Comparison of ENCODE assay signal across 11 mouse cellular contexts in genomic region chrX:13244588-13244987, GRCm38 (mm10). TPM values are rescaled to one million over a fixed set of nuclear protein-coding genes. Genes with fewer than 3 reads are reported as not detected.
DNase-seq lines count a peak whose midpoint lies in the region; ATAC-seq and TF ChIP-seq lines count a peak whose summit lies in the region.
"Had no signal": no experiment of that assay in that cellular context is flagged by ENCODE, and none has a peak within 500 bp of the region (broad histone marks: within the 10 kb centered on the region; RNA-seq: fewer than 3 reads in every experiment).

No protein-coding gene starts in this region.

- ATAC-seq in hindbrain, embryonic 15.5 days (ENCODE audit: low FRiP score, low read depth), result no peak
- no peak for ATAC-seq in hindbrain, embryonic 11.5 days (ENCODE audit: low FRiP score)
- ATAC-seq in liver, embryonic 14.5 days (ENCODE audit: insufficient read depth), result peak; percentile 38

- no peak overlapping the region for H3K4me2 ChIP-seq in hindbrain, embryonic 15.5 days
- H3K4me2 ChIP-seq in hindbrain, embryonic 11.5 days (replicated peaks; ENCODE audit: low read depth, low read length), result no peak overlapping the region
- peak overlapping the region; percentile 18; the same call in 1 of the 2 replicates for H3K4me2 ChIP-seq in liver, embryonic 14.5 days (ENCODE audit: low read depth)

- H3K4me1 ChIP-seq in hindbrain, embryonic 15.5 days (replicated peaks), result peaks cover 10% of the 10 kb centered on the region
- H3K4me1 ChIP-seq in hindbrain, embryonic 11.5 days (replicated peaks; ENCODE audit: control insufficient read depth, insufficient read depth, low read length), result no peaks in the 10 kb centered on the region
- H3K4me1 ChIP-seq in MEL (ENCODE audit: control insufficient read depth in 1 of 2, insufficient read depth in 2 of 2, low read length in 2 of 2), result peaks cover 7 to 27% of the 10 kb centered on the region in 2 experiments
- peaks cover 0 to 13% of the 10 kb centered on the region in 2 experiments; a peak in 2 of 4 replicates for H3K4me1 ChIP-seq in liver, embryonic 14.5 days (replicated peaks; ENCODE audit: control insufficient read depth in 2 of 2, insufficient read depth in 2 of 2, low read length in 1 of 2)

- 0 out of 2 replicates have a peak, but pooled peaks cover 10% of the 10 kb centered on the region for H3K27me3 ChIP-seq in hindbrain, embryonic 15.5 days
- H3K27me3 ChIP-seq in hindbrain, embryonic 11.5 days (ENCODE audit: control insufficient read depth, insufficient read depth, low read length), result peaks cover 6% of the 10 kb centered on the region; the same call in 1 of the 2 replicates
- no peaks in the 10 kb centered on the region for H3K27me3 ChIP-seq in MEL (ENCODE audit: control insufficient read depth in 1 of 2, insufficient read depth in 2 of 2, low read length in 2 of 2)
- H3K27me3 ChIP-seq in liver, embryonic 14.5 days (ENCODE audit: control insufficient read depth, insufficient read depth, low read length), result no peaks in the 10 kb centered on the region
- H3K27me3 ChIP-seq: CH12.LX had no signal

- peaks cover 15% of the 10 kb centered on the region; the same call in 1 of the 2 replicates for H3K79me2 ChIP-seq in MEL (ENCODE audit: control insufficient read depth, insufficient read depth, low read length, poor library complexity)

- intact Hi-C loops in gastrocnemius, postnatal 36 days (cut with DNase I), result no loop called here

- no peak for TF ChIP-seq POLR2A in MEL (IDR thresholded peaks at IDR 0.05; ENCODE audit: control insufficient read depth in 1 of 2, insufficient read depth in 1 of 2, low read depth in 1 of 2, low read length in 2 of 2, poor library complexity in 1 of 2)

- TF ChIP-seq CTCF in MEL (IDR thresholded peaks at IDR 0.05 in 2 of 3, conservative IDR thresholded peaks at IDR 0.05 in 1 of 3; ENCODE audit: control insufficient read depth in 1 of 3, insufficient read depth in 1 of 3, low read depth in 2 of 3, low read length in 3 of 3, poor library complexity in 1 of 3, severe bottlenecking in 1 of 3), result no peak
- no peak for TF ChIP-seq CTCF in liver, embryonic 14.5 days (IDR thresholded peaks at IDR 0.05; ENCODE audit: low read depth)

- no peak overlapping the region for H3K9ac ChIP-seq in hindbrain, embryonic 15.5 days
- no peak overlapping the region for H3K9ac ChIP-seq in hindbrain, embryonic 11.5 days (ENCODE audit: low read depth, low read length)
- H3K9ac ChIP-seq in MEL (ENCODE audit: control insufficient read depth, low read depth, low read length, poor library complexity, severe bottlenecking), result peak overlapping the region; percentile 95
- no peak overlapping the region for H3K9ac ChIP-seq in liver, embryonic 14.5 days (replicated peaks)

- no peak overlapping the region for H3K4me3 ChIP-seq in hindbrain, embryonic 15.5 days
- no peak overlapping the region for H3K4me3 ChIP-seq in hindbrain, embryonic 11.5 days (ENCODE audit: low read depth, low read length)
- peak overlapping the region; percentile 32 to 69 for H3K4me3 ChIP-seq in MEL (ENCODE audit: control insufficient read depth in 1 of 2, insufficient read depth in 1 of 2, low read depth in 2 of 2, low read length in 2 of 2)
- H3K4me3 ChIP-seq in liver, embryonic 14.5 days (ENCODE audit: insufficient read depth in 1 of 2, low read depth in 2 of 2, low read length in 2 of 2), result no peak overlapping the region

- H3K27ac ChIP-seq in hindbrain, embryonic 15.5 days (replicated peaks), result peak overlapping the region; percentile 97; the same call in 1 of the 2 replicates
- H3K27ac ChIP-seq in hindbrain, embryonic 11.5 days (ENCODE audit: low read depth, low read length), result no peak overlapping the region
- peak overlapping the region; percentile 41 for H3K27ac ChIP-seq in MEL (ENCODE audit: control insufficient read depth, low read depth, low read length)
- H3K27ac ChIP-seq in liver, embryonic 14.5 days, result no peak overlapping the region

- H3K9me3 ChIP-seq in hindbrain, embryonic 15.5 days, result no peaks in the 10 kb centered on the region
- H3K9me3 ChIP-seq in hindbrain, embryonic 11.5 days (ENCODE audit: control insufficient read depth, low read length), result no peaks in the 10 kb centered on the region
- H3K9me3 ChIP-seq in MEL (replicated peaks; ENCODE audit: insufficient read depth, low read length), result no peaks in the 10 kb centered on the region
- no peaks in the 10 kb centered on the region for H3K9me3 ChIP-seq in liver, embryonic 14.5 days (ENCODE audit: control insufficient read depth, low read length)

- TF ChIP-seq RAD21 in MEL (IDR thresholded peaks at IDR 0.05; ENCODE audit: low read depth, low read length), result no peak

- no peak for DNase-seq in hindbrain, embryonic 11.5 days (ENCODE audit: low spot score)
- no peak for DNase-seq in MEL (ENCODE audit: low read depth, low spot score)
- DNase-seq in kidney, adult 18-20 months, result peak; percentile 30
- no peak for DNase-seq in liver, embryonic 14.5 days (ENCODE audit: low read depth in 3 of 3, low spot score in 3 of 3)
- no peak for DNase-seq in embryo, embryonic 11 days
- no peak for DNase-seq in gastrocnemius, adult 8-10 months (ENCODE audit: low spot score in 2 of 2)
- no peak for DNase-seq in gastrocnemius, postnatal 36 days
- DNase-seq: lung, adult 2 months; right cerebral cortex, postnatal 14 days had no signal

- no peaks in the 10 kb centered on the region for H3K36me3 ChIP-seq in hindbrain, embryonic 15.5 days
- no peaks in the 10 kb centered on the region for H3K36me3 ChIP-seq in hindbrain, embryonic 11.5 days (ENCODE audit: control insufficient read depth, insufficient read depth, low read length)
- H3K36me3 ChIP-seq in MEL (ENCODE audit: control insufficient read depth in 1 of 2, insufficient read depth in 2 of 2, low read length in 2 of 2), result peaks cover 0 to 19% of the 10 kb centered on the region in 2 experiments; a peak in 2 of 4 replicates
- H3K36me3 ChIP-seq in liver, embryonic 14.5 days (replicated peaks; ENCODE audit: control insufficient read depth, insufficient read depth, low read depth), result no peaks in the 10 kb centered on the region

- no peak for TF ChIP-seq EP300 in MEL (IDR thresholded peaks at IDR 0.05; ENCODE audit: low read depth in 1 of 2, low read length in 2 of 2)
- no peak for TF ChIP-seq EP300 in liver, embryonic 14.5 days (IDR thresholded peaks at IDR 0.05; ENCODE audit: low read depth)

TF ChIP-seq in MEL, 35 proteins besides CTCF, POLR2A, EP300 and RAD21:
- TF ChIP-seq MXI1 (IDR thresholded peaks at IDR 0.05; ENCODE audit: low read depth, low read length), result no peak
- TF ChIP-seq MAFK (IDR thresholded peaks at IDR 0.05; ENCODE audit: borderline replicate concordance, low read depth, low read length), result no peak
- 0 out of 2 replicates have a peak, but pooled peaks have one; percentile 32 for TF ChIP-seq ZNF384 (IDR thresholded peaks at IDR 0.05; ENCODE audit: low read depth, low read length)
- TF ChIP-seq E2F4 (IDR thresholded peaks at IDR 0.05; ENCODE audit: borderline replicate concordance, low read depth, low read length), result no peak
- 0 out of 2 replicates have a peak, but pooled peaks have one; percentile 6 for TF ChIP-seq SIN3A (IDR thresholded peaks at IDR 0.05; ENCODE audit: low read length)

RNA-seq across cellular contexts. Expression of gene Ddx3x, which starts 36.2 kb away (rescaled TPM):
- polyA plus RNA-seq in hindbrain, embryonic 15.5 days (2015; fragmentation: Nextera tagmentation; extraction: Ambion mirVana), result 95.5 and 96.6 TPM in 2 replicates
- polyA plus RNA-seq in hindbrain, embryonic 11.5 days (2014; fragmentation: Nextera tagmentation; extraction: Ambion mirVana), result 177 and 200 TPM in 2 replicates
- total RNA-seq in MEL (2012; rRNA removed), result 262 and 275 TPM in 2 replicates
- polyA plus RNA-seq in MEL (2012; ENCODE audit: insufficient read depth in 1 of 2, insufficient read length in 2 of 2, low read depth in 1 of 2, low replicate concordance in 2 of 2, missing spikeins in 1 of 2), result 100 to 1,000 TPM; 146 to 267 TPM
- polyA plus RNA-seq in liver, embryonic 14.5 days (2012; rRNA removed), result 24.3 and 34.5 TPM in 2 replicates
- 54.5 and 71.8 TPM in 2 replicates for polyA plus RNA-seq in liver, embryonic 14.5 days (2014; fragmentation: Nextera tagmentation; extraction: Ambion mirVana)
- 100 to 1,000 TPM; 130 to 209 (median 160) TPM for total RNA-seq in gastrocnemius, adult 8-10 months (2022)
- total RNA-seq in gastrocnemius, postnatal 36 days (2021), result 100 to 1,000 TPM in 1 of 2 experiments, 10 to 100 TPM in 1; 91.8 to 165 TPM

Comparison
In these comparisons a context has a peak if more than half of its experiments do, and no peak if none do; other contexts are left out.
1. H3K27ac ChIP-seq: peak in hindbrain, embryonic 15.5 days (single experiment) and MEL (single experiment); none in hindbrain, embryonic 11.5 days (single experiment) and liver, embryonic 14.5 days (single experiment).
2. H3K4me3 ChIP-seq: peak in MEL (2 of 2); none in hindbrain, embryonic 15.5 days (single experiment), hindbrain, embryonic 11.5 days (single experiment) and liver, embryonic 14.5 days (0 of 2).